Mouse (Mus musculus): ENCODE data around the gene Prr9. TPM values are rescaled to one million over a fixed set of nuclear protein-coding genes. Genes with fewer than 3 reads are reported as not detected.

Gene Prr9
- not detected for total RNA-seq (2021)
- long read RNA-seq, experiment 1 = 0 reads
- long read RNA-seq, experiment 2 = 0 reads

GRCm38 (mm10) chr3:92123847-92124246 is at the start of gene Prr9:
Prr9 (minus strand) TSS chr3:92123947.
- intact Hi-C loops (cut with DNase I) = no loop called here
- no peak for DNase-seq

DNA sequence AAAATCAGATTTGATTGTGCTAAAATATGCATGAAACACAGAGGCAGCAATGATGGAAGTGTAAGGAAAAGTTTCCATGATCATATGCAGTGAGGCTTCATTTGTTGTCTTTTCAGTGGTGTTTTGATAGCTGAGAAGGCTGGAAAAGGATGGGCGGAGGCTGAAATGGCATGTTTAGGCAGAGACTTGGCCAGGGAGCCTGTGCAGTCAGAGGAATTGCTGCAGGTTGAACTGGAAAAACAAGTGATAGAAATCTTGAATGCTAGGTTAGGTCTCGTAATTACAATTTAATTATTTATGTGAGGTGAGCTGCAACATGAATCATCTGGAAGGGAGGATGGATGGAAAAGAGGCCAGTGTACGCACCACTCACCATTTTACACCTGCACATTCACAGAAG is 46.1 kb upstream of the Prr9 start:
- no peak for DNase-seq
- intact Hi-C loops (cut with DNase I) = no loop called here

GRCm38 (mm10) chr3:92153322-92153721 is 29.6 kb upstream of the Prr9 start:
- DNase-seq = no peak
- intact Hi-C loops (cut with DNase I) = no loop called here

DNA sequence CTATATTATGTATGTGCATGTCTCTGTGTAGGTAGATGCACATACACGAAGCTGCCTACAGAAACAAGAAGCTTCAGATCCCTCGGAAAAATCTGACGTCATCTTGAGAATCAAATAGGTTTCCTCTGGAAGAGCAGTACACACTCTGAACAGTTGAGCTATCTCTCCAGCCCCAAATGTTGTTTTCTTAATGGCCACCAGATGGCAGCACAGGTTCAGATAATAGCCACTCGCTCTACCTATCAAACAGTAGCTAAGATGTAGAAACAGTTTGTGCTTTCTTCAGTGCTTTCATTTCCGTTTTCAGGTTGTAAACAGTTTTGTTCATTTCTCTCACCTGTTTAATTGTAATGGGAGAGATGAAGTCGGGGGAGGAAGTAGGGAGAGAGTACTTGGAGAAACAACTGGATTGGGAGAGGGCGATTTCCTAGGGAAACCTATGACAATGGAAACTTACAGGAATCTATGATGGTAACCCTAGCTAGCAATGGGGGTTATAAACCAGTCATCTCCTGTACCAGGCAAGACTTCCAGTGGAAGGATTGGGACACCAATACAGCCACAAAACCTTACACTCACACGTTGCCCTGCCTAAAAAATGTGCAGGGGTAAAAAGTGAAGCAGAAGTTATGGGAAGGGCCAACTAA is 27.0 kb upstream of the Prr9 start:
- intact Hi-C loops (cut with DNase I) = no loop called here
- DNase-seq = no peak

- no peak for DNase-seq
- intact Hi-C loops (cut with DNase I) = no loop called here
These were observed 24.2 kb upstream of the Prr9 start for GRCm38 (mm10) chr3:92147913-92148312.

- no peak for DNase-seq
- intact Hi-C loops (cut with DNase I) = no loop called here
These were observed 23.7 kb upstream of the Prr9 start for GRCm38 (mm10) chr3:92147420-92147819.

DNA sequence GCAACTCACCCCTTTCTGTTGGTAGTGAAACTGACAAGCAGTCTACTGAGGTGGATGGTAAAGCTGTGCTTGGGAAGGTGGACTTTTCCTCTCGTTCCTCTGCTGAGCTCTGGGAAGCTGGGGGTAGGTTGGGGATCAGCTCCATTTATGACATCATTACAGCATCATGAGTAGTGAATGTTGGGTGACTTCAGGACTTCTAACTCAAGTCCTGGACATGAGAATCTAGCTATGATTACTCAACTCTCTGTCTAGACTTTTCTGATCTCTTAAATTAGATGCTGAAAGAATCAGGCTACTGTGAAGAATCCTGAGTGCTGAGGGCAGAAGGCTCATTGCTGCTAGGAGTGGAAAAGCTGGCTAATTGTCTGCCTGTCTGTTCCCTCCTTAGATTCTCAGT is 18.9 kb upstream of the Prr9 start, which contains the start of gene Lelp1:
Gene Lelp1 (minus strand): TSS at position 101 of the 400 bp plus-strand sequence.
- no peak for DNase-seq
- intact Hi-C loops (cut with DNase I) = no loop called here

- intact Hi-C loops (cut with DNase I) = no loop called here
These were observed 2.8 kb downstream of the Prr9 start for GRCm38 (mm10) chr3:92120902-92121301.

GRCm38 (mm10) chr3:92117930-92118329 is 5.8 kb downstream of the Prr9 start:
- no peak for DNase-seq
- intact Hi-C loops (cut with DNase I) = no loop called here

More at GRCm38 (mm10) chr3:92120902-92121301, 2.8 kb downstream of the Prr9 start:
- DNase-seq = no peak

DNA sequence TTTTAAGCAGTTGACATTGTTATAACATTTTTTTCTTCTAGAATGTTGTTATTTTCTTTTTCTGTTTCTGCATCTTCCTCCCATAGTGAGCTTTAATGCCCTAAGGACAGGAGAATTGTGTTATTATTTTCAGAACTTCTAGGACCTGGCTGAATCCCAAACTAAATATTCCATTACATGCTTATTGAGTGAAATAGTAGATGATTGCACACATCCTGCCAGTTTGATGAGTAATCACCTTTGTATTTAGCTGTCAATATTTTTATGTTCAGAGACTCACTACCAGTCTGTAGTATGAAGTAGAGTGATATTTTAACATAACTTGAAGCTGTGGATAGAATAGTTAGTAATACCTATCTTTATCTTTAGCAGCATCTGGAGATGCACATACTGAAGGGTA is 12.2 kb downstream of the Prr9 start:
- intact Hi-C loops (cut with DNase I) = no loop called here
- no peak for DNase-seq

GRCm38 (mm10) chr3:92110790-92111189 is 13.0 kb downstream of the Prr9 start:
- DNase-seq = no peak
- intact Hi-C loops (cut with DNase I) = no loop called here

GRCm38 (mm10) chr3:92106582-92106981 is 17.2 kb downstream of the Prr9 start:
- no peak for DNase-seq
- intact Hi-C loops (cut with DNase I) = no loop called here

GRCm38 (mm10) chr3:92083042-92083441 is 40.7 kb downstream of the Prr9 start, which contains the start of gene Lor:
Lor (minus strand) TSS chr3:92083142.
- DNase-seq = no peak
- intact Hi-C loops (cut with DNase I) = no loop called here

- no peak for DNase-seq
- intact Hi-C loops (cut with DNase I) = no loop called here
These were observed 42.3 kb downstream of the Prr9 start for GRCm38 (mm10) chr3:92081285-92081931.

- intact Hi-C loops (cut with DNase I) = no loop called here
These were observed 43.1 kb downstream of the Prr9 start for GRCm38 (mm10) chr3:92080462-92081284.

More at GRCm38 (mm10) chr3:92080462-92081284, 43.1 kb downstream of the Prr9 start:
- DNase-seq = peak; percentile 27 to 46

Other genes starting within 250 kb of the Prr9 start
- gene Pglyrp3, start 109.4 kb downstream of the Prr9 start, total RNA-seq (2021) = not detected
- not detected for gene Lor, start 40.8 kb downstream of the Prr9 start, total RNA-seq (2021)
- not detected for gene Lelp1, start 18.8 kb upstream of the Prr9 start, total RNA-seq (2021)
- gene Sprr2a1, start 91.9 kb upstream of the Prr9 start, total RNA-seq (2021) = not detected
- gene Sprr2a2, start 92.0 kb upstream of the Prr9 start, total RNA-seq (2021) = not detected
- gene Sprr2a3, start 161.5 kb upstream of the Prr9 start, total RNA-seq (2021) = not detected
- gene Sprr2b, start 192.7 kb upstream of the Prr9 start, total RNA-seq (2021) = not detected
- gene Sprr2d, start 215.2 kb upstream of the Prr9 start, total RNA-seq (2021) = not detected
- not detected for gene Sprr2e, start 228.2 kb upstream of the Prr9 start, total RNA-seq (2021)
- not detected for gene Sprr2f, start 241.2 kb upstream of the Prr9 start, total RNA-seq (2021)

Data from gastrocnemius, postnatal 36 days (tissue).